Mouse (Mus musculus) hindbrain, embryonic 13.5 days (tissue): Measurements from ENCODE around the gene Aoc2. TPM values are rescaled to one million over a fixed set of nuclear protein-coding genes. Genes with fewer than 3 reads are reported as not detected.
"Not testable (repeated sequence)": the region's sequence is repeated elsewhere in the genome, so short reads cannot be mapped to it uniquely, and the experiment has no call there.

Experiments
- ATAC-seq: fragments of 200-750 bp; cut with Nextera tagmentation; 2 replicates; pipeline ENCODE4 v1.8.0; 2017; ENCODE audit warnings: moderate TSS enrichment; ENCODE audit not compliant: low FRiP score
- H3K27ac ChIP-seq: fragments of 300-500 bp; sonication (generic); 2 replicates; pipeline ENCODE4 v1.5.1; 2015; ENCODE audit warnings: inconsistent platforms, mild to moderate bottlenecking, moderate library complexity
- H3K27me3 ChIP-seq: fragments of 300-500 bp; sonication (generic); 2 replicates; pipeline ENCODE4 v1.6.1; 2015; ENCODE audit warnings: mild to moderate bottlenecking, inconsistent platforms
- H3K36me3 ChIP-seq: fragments of 300-500 bp; sonication (generic); 2 replicates; pipeline ENCODE4 v1.6.1; 2015; ENCODE audit warnings: mild to moderate bottlenecking, inconsistent platforms
- H3K4me1 ChIP-seq: fragments of 300-500 bp; sonication (generic); replicated peaks from 2 replicates; pipeline ENCODE4 v1.6.1; 2015; ENCODE audit warnings: inconsistent platforms
- H3K4me2 ChIP-seq: fragments of 300-500 bp; sonication (generic); 2 replicates; pipeline ENCODE4 v1.6.1; 2015; ENCODE audit warnings: inconsistent platforms, mild to moderate bottlenecking, moderate library complexity
- H3K4me3 ChIP-seq: fragments of 300-500 bp; sonication (generic); 2 replicates; pipeline ENCODE4 v1.5.1; 2015; ENCODE audit warnings: mild to moderate bottlenecking, inconsistent platforms
- H3K9ac ChIP-seq: fragments of 300-500 bp; sonication (generic); 2 replicates; pipeline ENCODE4 v1.6.1; 2015; ENCODE audit warnings: mild to moderate bottlenecking, inconsistent platforms
- H3K9me3 ChIP-seq: fragments of 300-500 bp; sonication (generic); 2 replicates; pipeline ENCODE4 v1.6.1; 2016; ENCODE audit warnings: inconsistent platforms
- WGBS: fragments of 180-500 bp; shearing (Covaris S2); methylation state at CpG from one replicate; pipeline ENCODE4 v1.1.7; 2015; 5-methylcytosine and 5-hydroxymethylcytosine counted together
- microRNA-seq: library from miRNA; unstranded; fragments of <30 nt; microRNA quantifications from one replicate; pipeline ENCODE4, GENCODE M21; 2016
- polyA plus RNA-seq: library from polyadenylated mRNA; unstranded; fragments of >200 nt; fragmentation: Nextera tagmentation; extraction: Ambion mirVana; gene quantifications from 2 replicates; pipeline ENCODE4 v1.2.1, GENCODE M21; 2015

Gene Aoc2
- polyA plus RNA-seq, 1 experiment from 2014 or later, result 1.9 TPM

DNA sequence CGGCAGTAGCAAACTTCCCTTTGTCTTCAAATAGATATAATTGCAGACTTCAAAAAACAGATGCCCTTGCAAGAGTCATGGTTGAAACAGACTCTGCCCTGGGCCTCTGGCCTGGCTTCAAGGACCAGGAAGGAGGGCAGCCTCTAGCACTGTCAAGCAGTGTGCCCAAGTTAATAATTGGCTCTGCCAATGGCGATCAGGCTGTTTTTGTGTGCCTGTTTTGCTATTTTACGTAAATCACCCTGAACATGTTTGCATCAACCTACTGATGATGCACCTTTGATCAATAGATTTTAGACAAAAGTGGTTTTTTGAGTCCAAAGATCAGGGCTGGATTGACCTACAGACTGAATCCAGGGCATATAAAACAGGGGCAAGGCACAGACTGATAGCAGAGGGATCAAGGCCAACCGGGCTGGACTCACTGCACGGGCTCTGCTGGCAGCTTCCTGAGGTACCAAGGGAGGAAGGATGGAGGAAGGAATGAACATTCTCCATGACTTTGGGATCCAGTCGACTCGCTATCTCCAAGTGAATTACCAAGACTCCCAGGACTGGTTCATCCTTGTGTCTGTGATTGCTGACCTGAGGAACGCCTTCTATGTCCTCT lies 42.6 kb downstream of the Aoc2 start, which contains the start of gene G6pc:
TSS of gene G6pc (plus strand) at position 236 of the 610 bp plus-strand sequence.
- Histone ChIP-seq H3K27me3 (no peaks in the 10 kb centered on the region), H3K27ac (no peak within 1 kb of the TSS), H3K4me3 (no peak within 1 kb of the TSS), H3K9ac (no peak within 1 kb of the TSS), H3K4me2 (no peak within 1 kb of the TSS), H3K9me3 (no peaks in the 10 kb centered on the region), H3K4me1 (no peaks in the 10 kb centered on the region), H3K36me3 (no peaks in the 10 kb centered on the region)
- WGBS, result 91% methylated on average over 8 of the region's 8 CpGs
- no peak for ATAC-seq

DNA sequence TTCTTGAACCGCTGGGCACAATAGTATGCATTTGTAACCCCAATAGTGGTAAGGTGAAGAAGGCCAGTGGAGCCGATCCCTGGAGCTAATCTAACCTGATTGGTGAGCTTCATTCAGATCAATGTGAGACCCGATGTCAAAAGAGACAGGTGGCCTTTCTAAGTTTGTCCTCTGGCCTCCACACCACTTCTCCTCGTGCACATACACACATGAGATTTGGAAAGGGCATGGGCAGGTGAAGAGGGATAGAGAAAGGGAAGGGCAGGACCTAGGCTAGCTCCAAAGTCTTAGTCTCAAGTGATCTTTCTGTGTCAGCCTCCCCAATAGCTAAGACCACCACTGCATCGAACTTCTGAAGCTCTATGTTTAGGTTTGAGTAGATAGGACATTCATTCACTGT lies 45.3 kb downstream of the Aoc2 start:
- H3K27me3 ChIP-seq, result no peaks in the 10 kb centered on the region
- no peaks in the 10 kb centered on the region for H3K4me1 ChIP-seq
- H3K9ac ChIP-seq, result no peak overlapping the region
- no peaks in the 10 kb centered on the region for H3K36me3 ChIP-seq
- H3K4me2 ChIP-seq, result no peak overlapping the region
- no peak overlapping the region for H3K4me3 ChIP-seq
- H3K27ac ChIP-seq, result no peak overlapping the region
- H3K9me3 ChIP-seq, result no peaks in the 10 kb centered on the region
- ATAC-seq, result no peak
- 82% methylated on average over 5 of the region's 5 CpGs for WGBS

DNA sequence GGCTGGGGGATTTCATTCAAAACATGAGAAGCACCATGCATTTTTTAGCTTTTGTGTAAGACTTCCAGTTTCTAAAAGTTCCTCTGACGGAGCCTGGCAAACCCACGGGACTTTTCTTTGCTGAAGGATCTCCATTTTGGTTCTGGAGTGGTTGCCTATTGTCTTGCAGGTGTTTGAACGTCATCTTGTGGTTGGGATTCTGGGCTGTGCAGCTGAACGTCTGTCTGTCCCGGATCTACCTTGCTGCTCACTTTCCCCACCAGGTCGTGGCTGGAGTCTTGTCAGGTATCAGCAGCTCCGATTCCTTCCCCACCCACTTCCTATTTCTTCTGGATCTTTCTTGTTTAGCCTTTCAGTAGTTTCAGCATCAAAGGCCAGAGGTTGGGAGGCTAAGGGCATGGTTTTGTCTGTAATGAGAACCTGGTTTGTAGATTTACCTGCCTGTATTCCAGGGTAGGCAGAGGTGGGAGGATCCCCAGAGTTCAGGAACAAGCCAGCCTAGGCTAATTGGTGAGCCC lies 49.6 kb downstream of the Aoc2 start:
- Histone ChIP-seq H3K27me3 (no peaks in the 10 kb centered on the region), H3K9ac (no peak overlapping the region), H3K9me3 (no peaks in the 10 kb centered on the region), H3K36me3 (no peaks in the 10 kb centered on the region), H3K27ac (no peak overlapping the region), H3K4me3 (no peak overlapping the region), H3K4me1 (no peaks in the 10 kb centered on the region), H3K4me2 (no peak overlapping the region)
- WGBS, result 66% methylated on average over 7 of the region's 7 CpGs
- ATAC-seq, result no peak

DNA sequence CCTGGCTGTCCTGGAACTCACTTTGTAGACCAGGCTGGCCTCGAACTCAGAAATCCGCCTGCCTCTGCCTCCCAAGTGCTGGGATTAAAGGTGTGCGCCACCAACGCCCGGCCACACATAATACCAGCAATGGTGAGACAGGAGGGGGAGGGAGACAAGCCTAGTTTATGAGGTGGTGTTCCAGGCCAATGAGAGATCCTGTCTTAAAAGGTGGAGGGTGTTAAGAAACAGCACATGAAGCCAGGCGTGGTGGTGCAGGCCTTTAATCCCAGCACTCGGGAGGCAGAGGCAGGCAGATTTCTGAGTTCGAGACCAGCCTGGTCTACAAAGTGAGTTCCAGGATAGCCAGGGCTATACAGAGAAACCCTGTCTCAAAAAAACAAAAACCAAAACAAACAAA lies 53.3 kb downstream of the Aoc2 start:
- H3K9ac ChIP-seq, H3K9me3 ChIP-seq, H3K4me2 ChIP-seq, ATAC-seq, H3K27ac ChIP-seq, H3K27me3 ChIP-seq, H3K36me3 ChIP-seq, H3K4me1 ChIP-seq, H3K4me3 ChIP-seq: not testable (repeated sequence)
- WGBS, result 87% methylated on average over 8 of the region's 8 CpGs

DNA sequence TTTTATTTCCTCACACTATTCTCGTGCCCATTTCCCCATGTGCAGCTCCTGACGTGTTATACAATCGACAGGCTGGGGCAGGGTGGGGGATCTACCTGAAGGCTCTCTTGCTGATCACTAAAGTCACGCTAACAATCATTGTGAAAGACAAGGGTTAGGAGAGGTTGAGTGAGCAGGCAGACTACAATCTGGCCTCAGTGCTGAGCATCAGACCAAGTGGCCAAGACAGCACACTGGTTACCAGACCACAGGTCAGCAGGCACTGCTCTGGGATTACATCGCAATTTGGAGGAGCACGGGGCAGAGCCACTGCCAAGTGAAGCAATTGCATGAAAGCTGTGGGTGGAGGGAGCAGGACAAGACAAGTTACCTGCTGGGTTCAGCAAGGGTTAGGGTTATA lies 54.1 kb downstream of the Aoc2 start:
- H3K27me3 ChIP-seq, result no peaks in the 10 kb centered on the region
- H3K4me2 ChIP-seq, result no peak overlapping the region
- no peak for ATAC-seq
- H3K9me3 ChIP-seq, result no peaks in the 10 kb centered on the region
- no peaks in the 10 kb centered on the region for H3K36me3 ChIP-seq
- WGBS, result 86% methylated on average over 6 of the region's 6 CpGs
- no peak overlapping the region for H3K27ac ChIP-seq
- no peak overlapping the region for H3K9ac ChIP-seq
- H3K4me1 ChIP-seq, result no peaks in the 10 kb centered on the region
- no peak overlapping the region for H3K4me3 ChIP-seq

Small RNA genes lying within 50 kb of the gene (microRNA-seq; reads per million reads assigned to microRNA genes)
- gene Gm25593, result not detected

Other genes with a start within 250 kb of the Aoc2 start
- gene Hsd17b1, start 246.7 kb upstream of the Aoc2 start, polyA plus RNA-seq, result 0.49 TPM in 1 of 2 replicates, not detected in the other
- 41.9 and 44.1 TPM in 2 replicates for gene Coasy, start 242.5 kb upstream of the Aoc2 start, polyA plus RNA-seq
- 88.1 and 91.0 TPM in 2 replicates for gene Mlx, start 237.8 kb upstream of the Aoc2 start, polyA plus RNA-seq
- gene Psmc3ip, start 229.6 kb upstream of the Aoc2 start, polyA plus RNA-seq, result 23.4 and 26.3 TPM in 2 replicates
- gene Retreg3, start 205.2 kb upstream of the Aoc2 start, polyA plus RNA-seq, result 25.1 and 27.7 TPM in 2 replicates
- gene Tubg1, start 205.1 kb upstream of the Aoc2 start, polyA plus RNA-seq, result 79.6 and 84.0 TPM in 2 replicates
- 34.6 and 38.2 TPM in 2 replicates for gene Tubg2, start 169.2 kb upstream of the Aoc2 start, polyA plus RNA-seq
- 2.6 and 2.8 TPM in 2 replicates for gene Cntnap1, start 154.5 kb upstream of the Aoc2 start, polyA plus RNA-seq
- 8.7 and 10.2 TPM in 2 replicates for gene Plekhh3, start 153.7 kb upstream of the Aoc2 start, polyA plus RNA-seq
- 0.13 and 0.18 TPM in 2 replicates for gene Ccr10, start 149.6 kb upstream of the Aoc2 start, polyA plus RNA-seq
- 20.4 and 20.7 TPM in 2 replicates for gene Ezh1, start 98.6 kb upstream of the Aoc2 start, polyA plus RNA-seq
- 84.8 and 94.9 TPM in 2 replicates for gene Ramp2, start 79.0 kb upstream of the Aoc2 start, polyA plus RNA-seq
- 110 and 115 TPM in 2 replicates for gene Vps25, start 71.4 kb upstream of the Aoc2 start, polyA plus RNA-seq
- 7.0 and 7.7 TPM in 2 replicates for gene Wnk4, start 64.5 kb upstream of the Aoc2 start, polyA plus RNA-seq
- gene Cntd1, start 46.1 kb upstream of the Aoc2 start, polyA plus RNA-seq, result 1.3 TPM in 2 replicates
- gene Coa3, start 45.9 kb upstream of the Aoc2 start, polyA plus RNA-seq, result 216 and 226 TPM in 2 replicates
- 166 and 188 TPM in 2 replicates for gene Becn1, start 22.8 kb upstream of the Aoc2 start, polyA plus RNA-seq
- gene Psme3, start 8.8 kb upstream of the Aoc2 start, polyA plus RNA-seq, result 118 and 122 TPM in 2 replicates
- not detected in 2 replicates for gene Aoc3, start 5.5 kb downstream of the Aoc2 start, polyA plus RNA-seq
- gene G6pc, start 42.5 kb downstream of the Aoc2 start, polyA plus RNA-seq, result not detected in 2 replicates
- gene Aarsd1, start 92.6 kb downstream of the Aoc2 start, polyA plus RNA-seq, result 91.5 and 96.2 TPM in 2 replicates
- 4.8 and 8.0 TPM in 2 replicates for gene Gm27029, start 99.7 kb downstream of the Aoc2 start, polyA plus RNA-seq
- 28.6 and 29.8 TPM in 2 replicates for gene Rundc1, start 100.0 kb downstream of the Aoc2 start, polyA plus RNA-seq
- 2.3 and 2.8 TPM in 2 replicates for gene Ptges3l, start 100.3 kb downstream of the Aoc2 start, polyA plus RNA-seq
- gene Rpl27, start 117.2 kb downstream of the Aoc2 start, polyA plus RNA-seq, result 301 and 310 TPM in 2 replicates
- gene Ifi35, start 123.3 kb downstream of the Aoc2 start, polyA plus RNA-seq, result 3.7 and 4.0 TPM in 2 replicates
- 108 and 111 TPM in 2 replicates for gene Rnd2, start 139.9 kb downstream of the Aoc2 start, polyA plus RNA-seq
- gene Vat1, start 141.2 kb downstream of the Aoc2 start, polyA plus RNA-seq, result 92.1 and 96.6 TPM in 2 replicates
- gene Brca1, start 226.9 kb downstream of the Aoc2 start, polyA plus RNA-seq, result 2.9 TPM in 2 replicates
- 98.7 and 104 TPM in 2 replicates for gene Nbr1, start 227.1 kb downstream of the Aoc2 start, polyA plus RNA-seq